Mouse (Mus musculus): ENCODE data around the gene Hnrnpll. TPM values are rescaled to one million over a fixed set of nuclear protein-coding genes. Genes with fewer than 3 reads are reported as not detected.

Hnrnpll gene
- total and polyA plus RNA-seq, 2 experiments: 7.7 to 26.1 TPM

DNA sequence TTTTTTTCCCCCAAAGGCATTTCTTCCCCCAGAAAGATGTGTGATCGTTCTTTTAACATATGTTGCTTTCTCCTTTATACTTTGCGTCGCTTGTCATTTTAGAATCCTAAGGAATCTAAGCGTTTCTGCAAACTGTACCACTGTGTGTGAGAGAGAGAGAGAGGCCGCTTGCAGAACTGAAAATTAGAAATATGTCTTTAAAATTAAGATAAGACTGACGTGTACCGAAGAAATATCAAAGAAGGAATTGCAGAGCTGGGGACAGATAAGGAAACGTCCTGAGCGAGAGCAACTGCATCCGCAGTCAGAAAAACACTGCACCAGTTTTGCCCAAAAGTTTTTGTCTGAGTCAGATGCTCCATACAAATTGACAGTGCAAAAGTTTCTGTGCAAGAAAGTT, 1.3 kb upstream of the Hnrnpll start:
- H3K9ac ChIP-seq (ENCODE audit: low read depth, low read length): no peak overlapping the region
- H3K27me3 ChIP-seq (ENCODE audit: control insufficient read depth, insufficient read depth, low read length): no peaks in the 10 kb centered on the region
- no peak overlapping the region for H3K27ac ChIP-seq (replicated peaks; ENCODE audit: insufficient read depth, low read depth, low read length)
- no peak for DNase-seq (ENCODE audit: extremely low read depth, low read depth, low spot score)
- TF ChIP-seq POLR2A (IDR thresholded peaks at IDR 0.05; ENCODE audit: extremely low read depth, insufficient read depth, low read length) (no peak), CTCF (IDR thresholded peaks at IDR 0.05; ENCODE audit: low read depth, low read length) (no peak)
- H3K36me3 ChIP-seq (ENCODE audit: control insufficient read depth, insufficient read depth, low read length): no peaks in the 10 kb centered on the region
- no peak overlapping the region for H3K4me3 ChIP-seq (ENCODE audit: insufficient read depth, low read depth, low read length)
- H3K79me2 ChIP-seq (ENCODE audit: control insufficient read depth, insufficient read depth, low read length): peaks cover 12% of the 10 kb centered on the region
- H3K4me1 ChIP-seq (ENCODE audit: control insufficient read depth, insufficient read depth, low read length): peaks cover 2% of the 10 kb centered on the region; the same call in 1 of the 2 replicates
- WGBS: 79% methylated on average over 10 of the region's 10 CpGs

DNA sequence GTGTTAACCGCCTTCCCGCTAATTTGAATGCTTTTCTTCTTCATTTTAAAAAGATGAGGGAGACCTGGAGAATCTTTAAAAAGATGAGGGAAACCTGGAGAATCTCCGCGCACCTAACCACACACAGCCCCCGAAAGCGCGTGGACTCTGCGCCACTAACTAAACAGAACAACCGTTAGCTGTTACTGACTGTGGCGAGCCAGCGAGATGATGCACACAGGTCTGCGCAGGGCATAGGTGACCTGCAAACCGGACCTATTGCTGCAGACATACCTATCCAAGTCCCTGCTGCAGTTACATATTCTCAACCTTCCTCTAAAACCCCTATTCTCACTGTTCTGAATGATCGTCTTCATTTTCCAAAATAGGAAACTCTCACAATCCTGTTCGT, 481 bp upstream of the Hnrnpll start:
- H3K4me3 ChIP-seq (ENCODE audit: insufficient read depth, low read depth, low read length): peak overlapping the region; percentile 72
- peak; percentile 47 for DNase-seq (ENCODE audit: extremely low read depth, low read depth, low spot score)
- 1% methylated on average over 15 of the region's 15 CpGs for WGBS
- peak overlapping the region; percentile 54 for H3K27ac ChIP-seq (replicated peaks; ENCODE audit: insufficient read depth, low read depth, low read length)
- H3K9ac ChIP-seq (ENCODE audit: low read depth, low read length): peak overlapping the region; percentile 78
- no peak for TF ChIP-seq POLR2A (IDR thresholded peaks at IDR 0.05; ENCODE audit: extremely low read depth, insufficient read depth, low read length)
- no peak for TF ChIP-seq CTCF (IDR thresholded peaks at IDR 0.05; ENCODE audit: low read depth, low read length)
- no peaks in the 10 kb centered on the region for H3K36me3 ChIP-seq (ENCODE audit: control insufficient read depth, insufficient read depth, low read length)
- peaks cover 15% of the 10 kb centered on the region for H3K79me2 ChIP-seq (ENCODE audit: control insufficient read depth, insufficient read depth, low read length)
- H3K4me1 ChIP-seq (ENCODE audit: control insufficient read depth, insufficient read depth, low read length): peaks cover 5% of the 10 kb centered on the region
- H3K27me3 ChIP-seq (ENCODE audit: control insufficient read depth, insufficient read depth, low read length): no peaks in the 10 kb centered on the region

DNA sequence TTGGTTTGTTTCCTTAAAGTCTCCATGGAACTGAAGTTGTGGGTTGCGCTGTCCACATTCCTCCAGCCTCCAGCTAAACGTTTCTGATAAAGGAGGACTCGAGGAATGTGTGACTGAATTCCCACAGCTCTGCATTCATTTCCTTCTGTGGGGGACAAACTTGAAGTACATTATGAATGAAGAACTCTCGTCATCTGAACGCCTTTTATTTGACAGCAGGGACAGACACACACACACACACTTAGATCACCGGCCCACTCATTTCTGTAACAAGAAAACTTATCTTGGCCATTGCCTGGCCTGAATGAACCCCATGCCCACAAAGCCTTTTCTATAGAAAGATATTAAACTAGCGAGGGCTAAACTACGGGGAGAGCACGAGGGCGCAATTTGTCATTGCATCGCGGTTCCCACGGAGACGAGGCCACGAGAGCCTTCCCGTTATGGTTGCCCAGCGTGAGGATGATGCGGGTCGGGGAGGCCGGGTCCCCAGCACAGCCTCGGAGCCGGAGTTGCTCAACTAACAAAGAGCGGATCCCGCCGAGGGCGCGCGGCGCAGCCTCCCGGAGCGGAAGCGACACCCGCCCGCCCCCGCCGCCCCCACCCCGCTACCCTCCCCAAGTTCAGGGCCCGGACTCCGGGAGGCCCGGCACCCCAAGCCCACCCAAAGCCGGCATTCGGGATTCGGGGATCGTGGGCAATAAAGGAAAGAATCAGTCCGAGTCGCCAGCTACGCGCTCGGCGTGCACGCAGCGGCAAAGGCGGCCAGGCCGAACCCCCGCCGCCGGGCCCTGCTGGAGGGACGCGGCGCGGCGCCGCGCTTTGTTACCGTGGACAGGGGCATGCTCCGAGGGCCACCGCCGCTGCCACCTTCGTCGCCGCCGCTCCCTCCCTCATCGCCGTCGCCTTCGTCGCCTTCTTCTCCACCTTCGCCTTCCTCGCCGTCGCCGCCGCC, 1.0 kb downstream of the Hnrnpll start:
- Histone ChIP-seq H3K36me3 (ENCODE audit: control insufficient read depth, insufficient read depth, low read length) (no peaks in the 10 kb centered on the region), H3K27me3 (ENCODE audit: control insufficient read depth, insufficient read depth, low read length) (no peaks in the 10 kb centered on the region), H3K79me2 (ENCODE audit: control insufficient read depth, insufficient read depth, low read length) (peaks cover 20% of the 10 kb centered on the region), H3K4me1 (ENCODE audit: control insufficient read depth, insufficient read depth, low read length) (peaks cover 9% of the 10 kb centered on the region), H3K27ac (replicated peaks; ENCODE audit: insufficient read depth, low read depth, low read length) (peak overlapping the region; percentile 86), H3K4me3 (ENCODE audit: insufficient read depth, low read depth, low read length) (peak overlapping the region; percentile 81), H3K9ac (ENCODE audit: low read depth, low read length) (peak overlapping the region; percentile 99)
- under 1% methylated on average over 80 of the region's 83 CpGs for WGBS
- TF ChIP-seq CTCF (IDR thresholded peaks at IDR 0.05; ENCODE audit: low read depth, low read length): no peak
- peak; percentile 36 for DNase-seq (ENCODE audit: extremely low read depth, low read depth, low spot score)

DNA sequence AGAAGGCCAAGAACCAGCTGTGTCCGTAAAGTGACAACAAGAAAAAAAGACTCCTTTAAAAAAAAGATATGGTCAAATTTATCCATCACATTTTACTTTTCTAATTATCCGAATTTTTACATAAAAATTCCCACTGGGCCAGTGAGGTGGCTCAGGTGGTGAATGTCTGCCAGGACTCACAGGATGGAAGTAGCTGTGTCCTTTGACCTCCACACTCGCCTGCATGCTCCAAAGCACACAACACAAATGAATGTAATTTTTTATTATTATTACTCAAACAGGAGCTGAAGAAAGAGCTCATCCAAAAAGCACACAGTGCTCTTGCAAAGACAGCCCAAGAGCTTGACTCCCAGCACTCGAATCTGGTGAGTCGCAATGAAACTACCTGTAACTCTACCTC, 2.0 kb downstream of the Hnrnpll start:
- no peak overlapping the region for H3K9ac ChIP-seq (ENCODE audit: low read depth, low read length)
- no peak overlapping the region for H3K27ac ChIP-seq (replicated peaks; ENCODE audit: insufficient read depth, low read depth, low read length)
- H3K27me3 ChIP-seq (ENCODE audit: control insufficient read depth, insufficient read depth, low read length): no peaks in the 10 kb centered on the region
- peaks cover 9% of the 10 kb centered on the region for H3K4me1 ChIP-seq (ENCODE audit: control insufficient read depth, insufficient read depth, low read length)
- H3K4me3 ChIP-seq (ENCODE audit: insufficient read depth, low read depth, low read length): no peak overlapping the region
- no peaks in the 10 kb centered on the region for H3K36me3 ChIP-seq (ENCODE audit: control insufficient read depth, insufficient read depth, low read length)
- DNase-seq (ENCODE audit: extremely low read depth, low read depth, low spot score): peak; percentile 76
- peaks cover 23% of the 10 kb centered on the region for H3K79me2 ChIP-seq (ENCODE audit: control insufficient read depth, insufficient read depth, low read length)
- TF ChIP-seq POLR2A (IDR thresholded peaks at IDR 0.05; ENCODE audit: extremely low read depth, insufficient read depth, low read length): no peak
- TF ChIP-seq CTCF (IDR thresholded peaks at IDR 0.05; ENCODE audit: low read depth, low read length): no peak
- 15% methylated on average over 5 of the region's 5 CpGs for WGBS

DNA sequence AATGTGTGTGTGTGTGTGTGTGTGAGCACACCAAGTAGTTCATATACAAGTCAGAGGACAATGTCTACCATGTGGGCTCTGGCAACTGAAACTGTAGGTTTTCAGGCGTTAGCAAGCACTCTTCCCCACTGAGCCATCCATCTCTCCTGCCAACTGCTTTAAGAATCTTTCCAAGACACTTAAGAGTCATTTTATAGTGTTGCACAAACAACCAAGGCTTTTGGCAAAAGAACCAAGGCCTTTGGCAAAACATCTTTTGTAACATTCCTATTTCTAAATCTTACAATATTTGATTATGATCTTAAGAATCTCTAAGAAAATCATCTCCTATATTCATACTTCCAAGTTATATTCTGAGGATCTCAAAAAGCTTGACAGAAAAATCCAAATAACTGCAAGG, 2.4 kb downstream of the Hnrnpll start:
- TF ChIP-seq CTCF (IDR thresholded peaks at IDR 0.05; ENCODE audit: low read depth, low read length) (no peak), POLR2A (IDR thresholded peaks at IDR 0.05; ENCODE audit: extremely low read depth, insufficient read depth, low read length) (no peak)
- no peak overlapping the region for H3K9ac ChIP-seq (ENCODE audit: low read depth, low read length)
- H3K27ac ChIP-seq (replicated peaks; ENCODE audit: insufficient read depth, low read depth, low read length): no peak overlapping the region
- H3K4me3 ChIP-seq (ENCODE audit: insufficient read depth, low read depth, low read length): no peak overlapping the region
- H3K4me1 ChIP-seq (ENCODE audit: control insufficient read depth, insufficient read depth, low read length): peaks cover 9% of the 10 kb centered on the region
- no peaks in the 10 kb centered on the region for H3K36me3 ChIP-seq (ENCODE audit: control insufficient read depth, insufficient read depth, low read length)
- DNase-seq (ENCODE audit: extremely low read depth, low read depth, low spot score): no peak
- 27% methylated on average over 1 of the region's 1 CpGs for WGBS
- peaks cover 23% of the 10 kb centered on the region for H3K79me2 ChIP-seq (ENCODE audit: control insufficient read depth, insufficient read depth, low read length)
- no peaks in the 10 kb centered on the region for H3K27me3 ChIP-seq (ENCODE audit: control insufficient read depth, insufficient read depth, low read length)

DNA sequence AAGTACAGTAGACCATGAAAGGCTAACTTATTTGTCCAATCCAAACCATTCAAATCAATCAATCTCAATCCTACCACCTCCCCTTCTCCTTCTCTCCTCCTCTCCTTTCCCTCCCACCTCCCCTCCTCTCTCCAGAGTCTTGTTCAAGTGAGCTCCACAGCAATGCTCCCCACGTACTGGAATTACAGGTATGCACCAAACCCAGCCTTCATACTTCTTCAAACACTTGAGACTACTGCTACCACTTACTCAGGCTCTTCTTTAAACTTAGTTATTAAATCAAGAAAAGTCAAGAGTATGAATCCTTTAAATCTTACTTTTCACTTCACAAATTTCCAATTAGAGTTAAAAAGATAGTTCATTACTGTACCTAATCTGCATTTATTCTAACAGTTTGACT, 3.6 kb downstream of the Hnrnpll start:
- H3K27ac ChIP-seq (replicated peaks; ENCODE audit: insufficient read depth, low read depth, low read length): no peak overlapping the region
- no peaks in the 10 kb centered on the region for H3K27me3 ChIP-seq (ENCODE audit: control insufficient read depth, insufficient read depth, low read length)
- no peak for DNase-seq (ENCODE audit: extremely low read depth, low read depth, low spot score)
- no peak for TF ChIP-seq POLR2A (IDR thresholded peaks at IDR 0.05; ENCODE audit: extremely low read depth, insufficient read depth, low read length)
- TF ChIP-seq CTCF (IDR thresholded peaks at IDR 0.05; ENCODE audit: low read depth, low read length): no peak
- no peak overlapping the region for H3K9ac ChIP-seq (ENCODE audit: low read depth, low read length)
- no peak overlapping the region for H3K4me3 ChIP-seq (ENCODE audit: insufficient read depth, low read depth, low read length)
- H3K36me3 ChIP-seq (ENCODE audit: control insufficient read depth, insufficient read depth, low read length): no peaks in the 10 kb centered on the region
- 73% methylated on average over 1 of the region's 1 CpGs for WGBS
- H3K79me2 ChIP-seq (ENCODE audit: control insufficient read depth, insufficient read depth, low read length): peaks cover 23% of the 10 kb centered on the region
- peaks cover 10% of the 10 kb centered on the region for H3K4me1 ChIP-seq (ENCODE audit: control insufficient read depth, insufficient read depth, low read length)

Measured in liver, adult 2 months (tissue).